Mouse (Mus musculus) c-Kit-positive CD71-positive TER-119-positive erythroid progenitor cells, embryonic 14.5 days (primary cell): Measurements from ENCODE around the gene Emid1.
A peak's percentile ranks its signal among the peaks of the same experiment; 100 is the strongest.

Source experiments
- DNase-seq: peaks from one replicate; pipeline ENCODE4 v3.0.0-alpha.2; 2013; ENCODE audit warnings: low spot score

Emid1 gene

DNA sequence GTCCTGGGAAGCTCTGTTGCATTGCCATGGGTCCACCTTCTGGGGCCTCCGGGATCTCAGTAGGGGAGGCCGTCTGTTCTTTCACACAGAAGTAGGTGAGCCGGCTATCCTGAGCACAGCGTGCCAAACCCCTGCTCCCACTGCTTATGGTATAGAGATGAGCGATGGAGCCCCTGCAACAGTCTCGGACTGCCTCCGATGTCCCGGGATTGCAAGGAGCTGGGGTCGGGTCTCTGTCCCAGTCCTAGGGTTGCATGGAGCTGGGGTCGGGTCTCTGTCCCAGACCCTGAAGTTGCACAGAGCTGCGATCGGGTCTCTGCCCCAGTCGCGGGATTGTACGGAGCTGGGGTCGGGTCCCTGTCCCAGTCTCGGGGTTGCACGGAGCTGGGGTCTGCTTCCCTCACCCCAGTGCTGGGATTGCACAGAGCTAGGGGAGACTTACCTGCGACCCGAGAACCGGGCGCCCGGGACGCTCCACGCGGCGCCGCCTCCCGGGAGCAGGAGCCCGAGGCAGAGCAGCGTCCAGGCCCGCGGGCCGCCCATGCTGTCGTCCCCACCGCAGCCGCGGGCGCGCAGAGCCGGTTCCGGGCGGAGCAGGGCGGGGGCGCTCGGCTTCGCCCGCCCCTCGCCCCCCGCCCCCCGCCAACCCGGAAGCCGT lies at the start of gene Emid1:
Emid1 (minus strand) TSS at position 578 of the 658 bp plus-strand sequence.
- no peak for DNase-seq

DNA sequence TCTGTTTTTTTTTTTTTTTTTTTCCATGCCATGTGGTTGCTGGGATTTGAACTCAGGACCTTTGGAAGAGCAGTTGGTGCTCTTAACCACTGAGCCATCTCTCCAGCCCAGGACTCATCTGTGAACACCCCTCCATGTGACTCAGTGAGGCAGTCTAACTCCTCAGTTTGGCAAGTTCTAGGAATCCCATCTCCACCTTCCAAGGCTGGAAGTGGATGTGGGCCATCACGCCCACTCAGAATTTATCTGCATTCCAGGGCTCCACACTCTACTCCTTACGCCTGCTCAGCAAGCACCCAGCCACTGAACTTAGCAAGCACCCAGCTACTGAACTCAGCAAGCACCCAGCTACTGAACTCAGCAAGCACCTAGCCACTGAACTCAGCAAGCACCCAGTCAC lies 47.8 kb upstream of the Emid1 start:
- DNase-seq, result no peak

DNA sequence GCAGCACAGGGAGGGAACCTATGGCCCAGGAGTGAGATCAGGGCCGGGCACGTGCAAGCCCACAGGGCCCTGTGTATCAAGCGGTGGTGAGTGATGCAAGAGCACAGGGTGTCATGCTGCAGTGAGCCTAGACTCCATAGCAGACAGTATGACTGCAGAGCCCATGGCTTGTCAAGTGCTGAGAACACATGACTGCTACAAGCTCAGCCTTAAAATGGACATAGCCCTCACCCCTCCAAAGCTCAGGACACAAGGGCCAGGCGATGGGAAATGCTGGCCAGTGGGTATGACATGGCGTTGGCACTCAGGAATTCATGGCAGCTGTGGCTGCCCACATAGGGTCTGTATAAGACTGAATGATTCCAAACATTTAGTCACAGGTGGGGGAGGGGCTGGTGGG lies 45.0 kb upstream of the Emid1 start:
- DNase-seq, result no peak

DNA sequence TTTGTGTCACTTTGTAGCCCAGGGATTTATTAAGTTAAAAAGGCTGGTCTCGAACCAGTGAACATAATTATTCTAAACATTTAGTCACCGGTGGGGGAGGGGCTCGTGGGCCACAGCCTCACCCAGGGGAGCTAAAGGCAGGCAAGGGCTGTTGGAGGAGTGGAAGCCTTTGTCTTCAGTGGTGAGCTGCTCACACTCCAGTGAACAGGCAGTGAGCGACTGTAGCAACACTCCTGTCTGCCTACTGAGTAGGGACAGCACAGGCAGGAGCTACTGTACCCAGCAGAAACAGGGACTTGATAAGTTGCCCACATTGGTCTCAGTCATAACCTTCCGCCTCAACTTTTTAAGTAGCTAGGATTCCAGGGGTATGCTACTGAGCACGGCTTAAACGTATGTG lies 44.5 kb upstream of the Emid1 start:
- DNase-seq, result no peak

DNA sequence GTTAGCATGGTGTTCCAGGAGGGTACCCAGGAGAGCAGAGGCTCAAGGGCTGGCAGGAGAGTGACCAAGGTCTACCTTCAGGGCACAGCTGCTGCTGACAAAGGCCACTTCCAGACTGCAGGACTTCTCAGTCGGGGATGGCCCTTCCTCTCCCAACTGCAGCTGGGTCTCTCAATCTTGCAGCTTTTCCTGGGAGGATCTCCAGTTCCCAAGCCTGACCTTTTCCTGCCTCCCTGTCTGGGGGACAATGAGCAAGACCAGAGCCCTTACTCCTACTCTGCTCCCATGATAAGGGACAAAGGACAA lies 41.5 kb upstream of the Emid1 start:
- no peak for DNase-seq

DNA sequence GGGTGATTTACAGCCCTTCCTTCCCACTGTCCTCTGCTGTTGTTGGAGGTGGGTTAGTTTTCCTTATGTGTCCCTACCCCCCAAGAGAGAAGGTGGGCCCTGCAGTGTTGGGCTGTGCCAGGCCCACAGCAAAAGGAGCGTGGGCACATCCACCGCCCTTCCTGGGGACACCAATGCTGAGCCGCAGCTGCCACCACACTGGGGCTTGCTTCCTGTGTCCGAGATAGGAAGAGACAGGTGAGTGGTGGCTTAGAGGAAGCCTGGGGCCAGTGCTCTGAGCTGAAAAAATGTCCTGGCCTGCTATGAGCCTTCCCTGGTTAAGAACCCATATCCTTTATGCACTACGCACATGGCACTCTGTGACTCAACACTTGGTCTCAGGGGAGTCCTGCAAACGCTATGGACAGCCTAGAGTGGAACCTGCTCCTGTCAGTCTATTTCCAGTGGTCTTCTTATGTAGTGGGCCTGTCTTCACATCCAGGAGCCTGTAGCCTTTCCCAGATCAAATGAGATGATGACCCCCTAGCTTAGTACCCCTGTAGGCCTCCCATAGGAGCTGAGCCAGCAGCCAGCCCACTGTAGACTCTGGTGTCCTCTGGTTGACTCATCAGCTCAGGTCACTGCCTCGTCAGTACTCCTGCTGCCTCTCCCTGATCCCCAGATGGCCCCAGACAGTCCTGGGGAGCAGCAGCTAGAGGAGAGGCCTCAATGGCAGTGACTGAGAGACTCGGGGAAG lies 41.0 kb upstream of the Emid1 start:
- DNase-seq, result no peak

DNA sequence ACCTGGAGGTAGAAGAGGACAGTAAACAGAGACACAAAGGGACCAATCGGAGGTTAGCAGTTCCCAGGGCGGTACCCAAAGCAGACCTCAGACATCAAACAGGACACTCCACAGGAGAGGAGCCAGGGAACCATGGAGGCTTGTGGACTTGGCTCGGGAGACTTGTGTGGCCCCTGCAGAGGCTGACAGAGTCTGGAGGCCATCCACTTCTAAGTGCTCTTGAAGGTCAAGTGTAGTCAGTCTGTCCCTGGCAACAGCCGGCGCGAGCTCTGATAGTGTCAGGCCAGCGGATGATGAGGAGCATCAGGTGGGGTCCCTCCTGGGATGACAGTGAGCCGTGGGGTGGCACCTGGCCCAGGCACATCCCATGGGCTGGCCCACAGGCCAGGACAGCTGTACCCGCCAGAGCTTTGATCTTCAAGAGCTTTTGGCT lies 40.0 kb upstream of the Emid1 start:
- DNase-seq, result no peak

DNA sequence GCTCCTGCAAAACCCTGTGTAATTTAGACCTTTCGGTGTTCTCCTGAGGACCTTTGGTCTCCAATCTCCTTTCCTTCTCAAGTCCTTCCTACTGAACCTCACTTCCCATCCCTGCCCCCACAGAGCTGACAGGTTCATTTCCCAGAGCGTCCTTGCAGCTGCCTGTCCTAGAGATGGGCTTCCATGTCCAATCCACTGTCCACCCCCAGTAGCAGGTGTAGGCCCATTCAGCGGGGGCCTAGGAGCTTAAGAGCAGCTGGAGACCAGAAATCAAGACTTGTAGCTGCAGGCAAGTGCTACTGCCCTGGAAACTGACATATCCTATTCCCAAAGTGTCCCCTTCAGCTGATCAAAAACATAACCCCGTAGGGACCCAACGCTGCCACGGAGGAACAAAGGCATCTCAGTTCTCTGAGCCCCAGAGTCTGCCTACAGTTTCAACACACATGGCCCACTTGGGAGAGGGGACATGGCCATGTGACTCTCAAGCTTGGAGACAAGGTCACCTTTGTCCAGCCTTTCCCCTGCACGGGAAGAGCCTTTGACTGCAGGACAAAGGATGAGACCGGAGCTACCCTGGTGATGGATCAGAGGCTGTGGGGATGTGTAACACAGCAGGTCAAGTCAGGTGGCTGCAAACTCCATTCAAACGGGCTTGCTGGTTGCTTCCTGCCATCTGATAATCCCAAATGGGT lies 37.3 kb upstream of the Emid1 start:
- DNase-seq, result no peak

DNA sequence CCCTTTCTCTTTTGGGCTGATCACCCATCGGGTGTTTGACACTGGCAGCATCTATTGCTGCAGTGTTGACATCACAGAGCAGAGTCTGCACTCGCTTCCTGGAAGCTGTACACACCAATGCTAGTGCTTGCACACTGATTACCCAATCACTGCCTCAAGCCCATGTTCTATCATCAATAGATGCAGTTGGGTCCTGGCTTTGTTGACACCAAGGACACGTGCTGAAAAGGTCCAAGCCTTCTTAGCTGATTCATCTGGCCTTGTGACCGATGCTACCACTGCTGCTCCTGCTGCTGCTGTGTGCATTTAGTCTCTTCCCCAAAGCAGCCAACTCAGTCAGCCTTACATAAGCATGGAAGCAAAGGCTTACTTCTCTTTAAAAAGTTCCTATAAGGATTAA lies 36.1 kb upstream of the Emid1 start:
- DNase-seq, result no peak

DNA sequence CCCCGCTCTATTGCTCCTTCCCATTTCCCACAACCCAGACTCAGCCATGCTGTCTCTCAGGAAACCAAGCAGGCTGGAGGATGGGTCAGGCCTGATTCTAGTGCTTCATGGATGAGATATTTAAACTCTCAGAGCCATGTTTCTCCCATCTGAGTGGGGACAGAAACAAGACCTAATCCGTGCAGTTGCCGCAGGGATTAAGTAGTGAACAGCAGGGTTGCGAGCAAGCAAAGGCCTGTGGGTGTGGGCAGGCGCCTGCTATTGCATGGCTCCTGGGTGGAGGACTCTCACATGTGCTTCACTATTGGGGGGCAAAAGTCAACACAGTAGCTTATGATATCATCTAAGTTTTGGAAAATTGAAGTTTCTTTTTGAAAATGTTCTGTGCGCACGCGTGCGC lies 32.8 kb upstream of the Emid1 start:
- no peak for DNase-seq

DNA sequence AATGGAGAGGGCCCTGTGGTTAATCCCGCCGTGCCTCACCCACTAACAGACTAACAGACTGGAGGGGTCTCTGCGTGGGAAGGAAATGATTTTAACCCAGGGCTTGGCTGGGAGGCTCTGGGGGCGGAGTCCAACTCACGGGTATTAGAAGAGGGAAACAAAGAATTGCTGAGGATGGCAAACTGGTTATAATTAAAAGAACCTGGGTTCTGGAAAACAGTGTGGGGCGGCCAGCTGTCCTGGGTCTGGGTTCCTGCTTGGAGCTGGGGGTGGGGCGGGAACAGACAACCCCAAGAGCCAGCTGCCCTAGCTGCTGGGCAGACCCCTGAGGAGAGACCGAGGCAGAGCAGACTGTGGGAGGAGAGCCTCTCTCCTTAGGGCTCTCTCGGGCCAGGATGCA lies 32.2 kb upstream of the Emid1 start:
- no peak for DNase-seq

DNA sequence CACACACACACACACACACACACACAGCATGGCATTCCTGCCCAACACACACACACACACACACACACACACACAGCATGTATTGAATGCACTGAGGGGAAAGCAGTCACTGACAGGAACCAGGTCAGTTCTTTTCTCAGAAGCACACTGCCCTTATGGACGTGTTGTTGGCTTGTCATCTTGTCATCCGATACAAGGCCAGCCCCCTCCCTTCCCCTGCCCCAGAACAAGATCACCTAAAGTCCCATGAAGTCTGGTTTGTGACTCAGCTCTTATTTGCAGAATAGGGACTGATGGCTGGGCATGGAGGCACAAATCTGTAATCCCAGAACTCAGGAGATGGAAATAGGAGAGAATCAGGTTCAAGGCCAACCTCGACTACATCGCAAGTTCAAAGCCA lies 30.8 kb upstream of the Emid1 start:
- no peak for DNase-seq

DNA sequence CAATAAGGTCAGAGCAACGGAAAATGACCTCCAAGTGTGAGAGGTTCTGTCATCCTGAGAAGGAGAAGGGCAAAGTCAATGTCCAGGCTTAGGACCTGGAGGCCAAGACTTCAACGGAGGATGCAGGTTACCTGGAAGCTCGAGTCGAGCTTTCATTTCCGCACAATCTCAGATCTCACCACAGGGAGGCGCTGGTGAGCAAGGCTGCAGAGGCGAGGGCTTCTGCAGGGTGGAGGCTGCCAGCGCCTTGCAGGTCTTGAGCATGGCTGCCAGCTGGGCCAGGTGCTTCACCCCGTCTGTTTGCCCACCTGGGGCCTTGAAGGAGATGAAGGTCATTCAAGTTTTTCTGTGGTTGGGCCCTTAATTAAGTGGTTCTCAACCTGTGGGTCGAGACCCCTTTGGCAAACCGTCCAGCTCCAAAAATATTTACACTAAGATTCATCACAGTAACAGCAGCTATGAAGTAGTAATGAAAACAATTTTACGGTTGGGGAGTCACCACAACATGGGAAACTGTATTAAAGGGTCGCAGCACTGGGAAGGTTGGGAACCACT lies 29.9 kb upstream of the Emid1 start:
- peak; percentile 60 for DNase-seq

DNA sequence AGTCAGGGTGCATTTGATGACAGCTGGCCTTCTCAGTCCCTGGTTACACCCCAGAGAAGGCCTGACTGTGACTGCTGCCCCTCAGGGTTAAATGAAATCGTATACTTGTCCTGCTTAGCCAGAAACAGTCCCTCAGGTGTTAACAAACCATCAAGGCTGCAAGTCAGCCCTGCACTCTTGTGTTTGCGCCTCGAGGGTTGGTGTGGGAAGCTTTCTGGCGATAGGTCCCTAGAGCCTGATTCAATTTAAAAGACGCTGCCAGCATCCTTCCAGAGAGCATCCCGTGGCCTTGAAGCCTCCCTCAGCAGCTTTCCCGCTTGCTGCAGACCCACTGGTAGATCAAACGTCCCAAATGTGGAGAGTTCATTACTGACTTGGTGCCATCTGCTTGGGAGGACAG lies 27.3 kb upstream of the Emid1 start:
- no peak for DNase-seq

DNA sequence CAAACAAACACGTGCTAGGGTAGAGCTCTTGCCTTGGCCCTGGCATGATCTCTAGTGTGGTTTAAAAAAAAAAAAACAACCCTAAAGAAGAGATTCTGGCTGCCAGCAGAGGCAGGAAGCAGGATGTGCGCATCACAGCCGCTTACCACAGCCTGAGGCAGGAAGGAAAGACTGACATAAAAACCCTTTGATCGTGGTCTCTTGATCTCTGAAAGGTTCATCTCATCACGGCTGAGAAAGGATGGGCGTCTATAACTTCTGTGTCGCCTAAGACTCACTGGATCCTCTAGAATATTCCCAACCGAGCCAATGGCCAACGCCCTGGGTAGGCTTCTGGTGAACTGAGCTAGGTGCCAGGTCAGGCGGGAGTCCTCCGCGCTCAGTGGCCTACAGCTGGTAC lies 25.1 kb upstream of the Emid1 start:
- no peak for DNase-seq

DNA sequence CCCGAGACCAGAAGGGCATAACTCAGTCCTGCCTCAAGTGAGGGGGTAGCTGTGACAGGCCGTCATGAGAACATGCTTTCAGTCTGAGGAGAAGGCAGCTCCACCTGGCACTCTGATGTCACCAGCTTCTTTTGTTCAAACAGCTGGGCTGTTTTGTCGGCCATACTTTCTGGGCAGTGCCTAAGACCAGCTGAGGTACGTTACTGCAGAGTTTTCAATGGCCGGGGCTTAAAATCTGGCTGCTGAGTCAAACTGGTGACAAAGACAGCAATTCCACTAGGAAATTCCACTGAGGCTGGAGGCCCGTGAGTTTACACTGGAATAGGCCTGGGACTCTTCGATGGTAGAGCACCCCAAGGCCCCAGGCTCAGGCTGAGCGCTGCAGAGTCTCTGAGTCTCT lies 24.6 kb upstream of the Emid1 start:
- no peak for DNase-seq

DNA sequence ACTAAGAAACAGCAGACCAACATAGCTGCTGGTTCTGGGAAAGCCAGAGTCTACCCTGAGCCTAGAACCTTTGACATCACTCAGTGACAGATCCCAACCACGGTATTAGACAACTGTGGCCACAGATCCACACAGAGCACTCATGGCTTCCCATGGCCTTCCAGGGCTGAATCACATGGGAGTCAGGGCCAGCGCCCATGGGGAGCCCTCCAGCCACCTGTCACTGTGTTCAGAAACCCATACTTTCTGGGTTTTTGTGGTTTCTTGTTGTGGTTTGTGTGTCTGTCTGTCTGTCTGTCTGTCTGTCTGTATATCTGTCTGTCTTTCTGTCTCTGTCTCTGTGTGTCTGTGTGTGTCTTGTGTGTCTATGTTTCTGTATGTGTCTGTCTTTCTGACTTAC lies 23.8 kb upstream of the Emid1 start:
- DNase-seq, result no peak

DNA sequence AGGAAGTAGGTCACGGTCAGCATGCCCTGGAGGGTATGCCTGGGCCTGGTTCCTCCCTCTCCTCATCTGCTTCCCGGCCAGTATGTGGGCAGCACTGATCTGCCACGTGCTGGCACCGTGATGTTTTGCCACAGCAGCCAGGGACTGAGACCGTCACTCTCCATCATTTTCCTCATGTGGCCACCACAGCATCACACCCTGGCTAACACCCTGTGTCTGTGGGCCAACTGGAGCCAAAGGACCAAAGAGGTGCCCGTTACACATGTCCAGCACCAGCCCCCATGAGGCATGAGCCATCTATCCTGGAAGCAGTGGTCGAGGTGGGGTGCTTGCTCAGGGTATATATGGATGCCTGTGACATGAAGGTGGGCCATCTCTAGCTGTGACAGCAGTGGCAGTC lies 23.1 kb upstream of the Emid1 start:
- DNase-seq, result no peak

DNA sequence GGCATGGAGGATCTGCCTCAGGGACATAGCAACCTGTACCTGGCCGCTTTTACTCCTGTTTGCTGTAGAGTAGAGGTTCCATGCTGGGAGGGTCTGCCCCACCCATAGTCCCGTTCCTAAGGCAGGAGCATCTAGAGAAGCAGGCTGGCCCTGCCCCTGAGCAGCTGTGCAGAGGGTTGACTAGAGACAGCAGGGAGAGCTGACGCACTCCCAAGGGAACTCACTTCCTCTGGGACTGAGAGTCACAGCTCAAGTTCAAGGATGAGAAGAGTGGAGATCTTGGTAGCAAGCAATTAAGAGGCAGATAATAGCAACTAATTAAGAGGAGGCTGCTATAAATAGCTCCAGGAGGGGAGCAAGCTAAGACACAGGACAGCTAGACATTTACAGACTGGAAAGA lies 20.8 kb upstream of the Emid1 start:
- no peak for DNase-seq

DNA sequence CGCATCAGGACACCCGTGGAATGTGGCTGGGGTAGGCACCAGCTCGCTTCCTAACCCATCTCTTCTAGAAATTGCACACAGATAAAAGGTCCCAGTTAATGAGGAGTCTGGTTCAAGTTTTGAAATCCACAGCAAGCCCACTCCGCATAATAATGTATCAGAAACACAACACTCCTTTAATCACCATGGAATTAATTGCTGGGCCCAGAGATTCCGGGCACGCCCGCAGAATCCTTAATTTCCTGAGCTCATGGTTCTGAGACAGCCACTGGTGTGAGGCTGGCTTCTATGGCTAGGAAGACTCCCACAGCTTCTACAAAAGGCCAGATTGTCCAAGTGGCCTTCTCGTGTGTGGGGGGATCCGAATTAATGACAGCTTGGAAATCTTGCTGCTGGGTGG lies 15.3 kb upstream of the Emid1 start:
- DNase-seq, result no peak

DNA sequence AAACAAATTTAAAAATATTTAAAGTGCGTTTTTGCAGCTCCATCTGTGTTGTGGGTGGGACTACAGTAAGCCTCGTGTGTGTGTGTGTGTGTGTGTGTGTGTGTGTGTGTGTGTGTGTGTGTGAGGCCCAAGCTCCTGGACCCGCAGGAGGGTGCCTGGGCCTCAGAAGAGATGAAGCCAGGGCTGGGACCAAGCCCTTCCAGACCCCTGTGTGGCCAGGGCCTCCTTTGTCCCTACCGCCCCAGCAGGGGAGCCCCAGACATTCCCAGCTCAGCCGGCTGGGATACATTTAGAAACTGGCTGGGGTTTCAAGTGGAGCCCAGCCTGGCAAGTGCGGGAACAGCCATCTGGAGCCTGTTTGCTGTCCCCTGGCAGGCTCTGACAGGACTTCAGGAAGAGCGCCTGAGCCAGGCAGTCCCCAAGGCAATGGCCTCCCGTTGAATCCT lies 13.4 kb upstream of the Emid1 start:
- no peak for DNase-seq

DNA sequence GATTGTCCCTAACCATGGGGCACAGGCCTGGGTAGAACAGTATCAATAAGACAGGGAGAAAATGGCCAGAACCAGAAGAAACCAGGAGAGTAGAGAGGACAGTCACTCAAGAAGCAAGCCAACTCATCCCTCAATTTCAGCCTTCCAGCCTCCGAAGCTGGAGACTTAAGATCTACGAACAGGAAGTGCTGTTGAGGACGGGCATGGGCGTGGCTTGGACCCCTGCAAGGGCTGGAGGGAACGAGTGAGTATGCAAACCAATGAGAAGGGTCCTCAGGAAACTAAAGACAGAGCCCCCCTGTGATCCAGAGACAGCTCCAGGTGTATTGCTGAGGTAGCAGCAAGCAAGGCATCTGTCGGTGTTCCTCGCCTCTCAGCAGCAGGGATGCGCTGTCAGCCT lies 12.3 kb upstream of the Emid1 start:
- no peak for DNase-seq

DNA sequence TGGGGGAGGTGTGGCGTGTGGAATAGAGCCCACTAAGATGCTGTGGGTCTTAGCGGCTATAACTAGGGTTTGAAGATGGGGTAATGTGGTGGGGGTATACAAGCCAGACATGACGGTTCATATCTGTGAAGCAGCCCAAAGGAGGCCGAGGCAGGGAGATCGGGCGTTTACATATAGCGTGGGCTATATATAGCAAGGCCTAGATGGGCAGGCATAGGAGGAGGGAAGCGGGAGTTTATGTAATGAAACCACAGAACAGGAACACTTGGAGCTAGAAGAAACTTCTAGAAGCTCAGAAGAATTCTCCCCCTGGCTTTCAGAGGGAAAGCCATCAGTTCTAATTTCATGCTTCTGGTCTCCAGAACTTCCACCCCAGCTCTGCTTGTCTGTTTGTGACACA lies 11.4 kb upstream of the Emid1 start:
- no peak for DNase-seq
